Mouse (Mus musculus) spleen, adult 18-20 months (tissue): ENCODE data around the gene Adh1.

Source experiments
- DNase-seq, 2 experiments: peaks; one replicate each; pipeline ENCODE4 v3.0.0; 2022; ENCODE audit warnings: mixed read lengths in 2 of 2

Gene Adh1

GRCm38 (mm10) chr3:138242021-138242726, 18.6 kb upstream of the Adh1 start:
- no peak for DNase-seq

DNA sequence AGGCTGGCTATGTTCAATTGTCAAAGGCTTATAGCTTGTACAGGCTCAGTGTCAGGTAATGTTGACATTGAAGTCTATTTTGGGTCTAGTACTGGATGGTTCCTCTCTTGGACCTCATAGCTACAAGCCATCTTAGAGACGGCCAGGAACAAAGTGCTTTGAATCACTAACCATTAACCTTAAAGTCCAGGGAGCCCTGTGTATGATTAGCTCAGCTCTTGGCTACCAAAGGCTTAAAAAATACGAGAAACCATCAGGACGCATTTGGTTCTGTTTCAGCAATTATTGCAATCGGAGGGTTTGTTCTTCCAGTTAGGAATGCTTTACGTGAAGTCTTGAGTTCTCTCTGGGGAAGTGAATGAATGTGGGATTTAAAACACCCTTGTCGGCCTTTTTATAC, 17.9 kb upstream of the Adh1 start:
- DNase-seq, result no peak

DNA sequence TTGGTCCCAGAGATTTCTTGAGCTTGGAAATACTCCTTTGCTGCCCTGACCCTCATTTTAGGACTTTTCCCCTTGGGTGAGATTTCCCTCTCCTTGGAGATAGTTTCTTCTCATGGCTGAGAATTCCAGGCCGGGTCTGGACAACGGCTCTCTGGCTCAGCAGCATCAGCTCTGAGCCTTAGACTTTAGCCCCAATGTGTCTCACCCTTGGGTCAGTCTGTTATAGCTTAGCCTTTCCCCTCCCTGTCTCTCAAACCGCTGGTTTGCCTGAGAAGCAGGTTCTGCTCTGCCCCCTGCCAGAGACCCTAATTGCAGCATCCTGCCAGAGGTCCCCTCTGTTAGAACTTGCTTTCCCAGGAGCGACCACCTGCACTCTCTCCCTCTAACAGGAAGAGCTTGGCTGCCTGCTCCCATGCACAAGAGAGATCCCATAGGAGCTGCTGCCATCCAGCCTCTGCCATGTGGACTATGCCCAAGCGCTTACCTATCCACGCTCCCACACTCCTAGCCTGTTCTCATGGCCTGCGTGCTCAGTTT, 16.4 kb upstream of the Adh1 start:
- DNase-seq, result no peak

DNA sequence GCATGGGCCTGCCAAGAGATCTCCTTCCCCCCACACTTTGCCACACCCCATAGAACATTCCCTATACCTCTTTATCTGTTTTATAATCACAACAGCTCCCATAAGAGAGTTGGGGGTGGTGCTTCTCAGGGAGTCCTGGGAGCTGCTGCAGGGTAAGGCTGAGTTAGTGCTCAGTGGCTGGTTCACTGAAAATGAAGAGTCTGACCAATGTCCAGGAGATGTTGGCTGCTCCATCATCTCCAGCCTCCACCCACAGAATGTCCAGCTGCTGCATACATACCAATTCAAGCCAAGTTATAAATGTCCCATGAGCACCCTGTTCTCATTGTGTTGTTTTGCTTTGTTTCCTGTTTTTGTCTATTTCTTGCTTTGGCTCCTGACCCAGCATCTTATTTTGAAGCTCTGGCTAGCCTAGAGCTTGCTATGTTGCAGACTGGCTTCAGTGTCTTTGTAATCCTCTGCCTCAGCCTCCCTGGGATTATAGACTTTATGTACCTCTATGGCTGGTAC, 14.2 kb upstream of the Adh1 start:
- no peak for DNase-seq

- no peak for DNase-seq
These were observed 13.6 kb upstream of the Adh1 start for GRCm38 (mm10) chr3:138247241-138247640.

GRCm38 (mm10) chr3:138248011-138248410, 12.8 kb upstream of the Adh1 start:
- no peak for DNase-seq

- DNase-seq, result no peak
These were observed 12.0 kb upstream of the Adh1 start for GRCm38 (mm10) chr3:138248746-138249145.

DNA sequence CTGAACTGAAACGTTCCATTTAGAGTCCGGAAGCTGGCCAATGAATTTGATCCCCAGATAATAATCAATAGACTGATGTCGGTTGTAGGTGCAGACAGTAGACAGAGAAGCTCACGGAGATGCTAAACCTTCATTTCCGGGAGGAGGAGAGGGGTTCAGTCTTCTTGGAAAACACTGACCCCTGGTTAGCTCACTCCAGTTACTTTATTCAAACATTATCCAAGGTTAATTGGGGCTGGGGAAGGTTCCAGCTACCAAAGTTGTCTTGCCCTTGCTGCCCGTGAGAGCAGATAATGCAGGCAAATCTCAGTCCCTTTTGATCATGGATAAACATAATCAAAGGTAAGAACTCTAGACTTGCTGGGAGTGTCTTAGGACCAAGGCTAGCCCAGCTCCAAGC, 9.6 kb upstream of the Adh1 start:
- no peak for DNase-seq

- DNase-seq, result no peak
These were observed 6.6 kb upstream of the Adh1 start for GRCm38 (mm10) chr3:138254205-138254604.

DNA sequence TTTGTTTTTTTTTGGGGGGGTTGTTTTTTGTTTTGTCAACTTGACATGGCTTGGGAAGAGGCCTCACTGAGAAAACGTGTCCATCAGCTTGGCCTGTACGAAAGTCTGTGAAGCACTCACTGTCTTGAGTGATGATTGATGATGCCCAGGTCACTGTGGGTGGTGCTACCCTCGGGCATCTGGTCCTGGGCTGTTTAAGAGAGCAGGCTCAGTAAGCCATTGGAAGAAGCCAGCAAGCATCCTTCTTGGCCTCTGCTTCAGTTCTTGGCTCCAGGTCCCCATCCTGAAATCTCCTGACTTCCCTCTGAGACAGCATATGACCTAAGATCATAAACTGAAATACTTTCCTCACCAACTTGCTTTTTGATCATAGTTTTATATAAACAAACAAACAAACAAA, 5.4 kb upstream of the Adh1 start:
- no peak for DNase-seq

DNA sequence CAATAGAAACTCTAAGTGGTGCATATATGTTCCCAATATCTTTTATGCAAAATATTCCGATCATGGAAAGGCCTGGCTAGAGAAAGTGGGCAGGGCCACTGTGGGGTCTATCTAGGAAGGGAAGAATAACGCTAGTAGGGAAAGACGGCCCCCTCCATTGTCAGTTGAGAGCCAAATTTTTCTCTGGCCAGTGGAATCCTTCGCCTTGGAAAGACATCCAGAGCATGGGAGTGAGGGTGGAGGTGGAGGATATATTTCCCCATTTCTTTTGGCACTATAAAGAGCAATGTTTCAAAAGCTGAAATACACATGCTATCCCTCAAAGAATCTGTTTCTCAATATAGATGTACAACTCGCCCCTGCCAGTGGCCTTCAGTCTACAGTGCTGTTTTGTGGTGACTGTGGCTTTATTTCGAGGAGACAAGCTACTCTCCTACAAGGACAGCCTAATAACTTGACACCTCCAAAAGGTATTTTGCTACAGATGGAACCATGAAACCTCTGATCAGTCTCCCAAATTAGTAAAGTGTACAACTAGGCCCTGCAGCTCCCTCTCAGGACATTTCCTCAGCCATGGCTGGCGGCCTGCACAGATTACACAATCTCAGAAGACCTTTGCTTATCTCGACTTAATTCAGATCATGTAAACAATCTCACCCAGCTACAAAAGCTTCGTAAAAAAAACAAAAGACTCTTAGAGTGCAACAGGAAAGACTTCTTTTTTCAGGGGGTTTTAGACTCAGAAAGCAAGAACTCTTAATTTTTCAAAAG, 4.8 kb upstream of the Adh1 start:
- no peak for DNase-seq

DNA sequence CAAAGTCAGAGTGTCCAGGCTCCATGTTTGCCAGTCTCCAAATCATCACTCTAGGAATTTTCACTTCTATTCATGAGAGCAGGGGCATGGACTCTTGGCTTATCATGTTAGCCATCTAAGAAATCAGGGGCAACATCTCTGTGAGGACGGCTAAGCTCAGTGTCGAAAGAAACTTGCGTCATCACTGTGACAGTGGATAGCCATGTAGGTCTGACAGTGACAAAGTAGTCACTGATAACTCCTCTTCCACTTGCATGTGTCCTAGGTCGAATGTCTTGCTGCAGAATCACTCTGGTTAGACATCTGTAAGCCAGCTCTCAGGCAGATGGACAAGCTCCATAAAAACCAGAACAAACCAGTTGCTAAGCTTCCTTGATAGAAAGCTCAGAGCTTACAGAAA, 1.8 kb downstream of the Adh1 start:
- no peak for DNase-seq

- no peak for DNase-seq
These were observed 2.6 kb downstream of the Adh1 start for GRCm38 (mm10) chr3:138263154-138263930.

- no peak for DNase-seq
These were observed 3.9 kb downstream of the Adh1 start for GRCm38 (mm10) chr3:138264648-138265047.

- no peak for DNase-seq
These were observed 9.7 kb downstream of the Adh1 start for GRCm38 (mm10) chr3:138270507-138270906.

DNA sequence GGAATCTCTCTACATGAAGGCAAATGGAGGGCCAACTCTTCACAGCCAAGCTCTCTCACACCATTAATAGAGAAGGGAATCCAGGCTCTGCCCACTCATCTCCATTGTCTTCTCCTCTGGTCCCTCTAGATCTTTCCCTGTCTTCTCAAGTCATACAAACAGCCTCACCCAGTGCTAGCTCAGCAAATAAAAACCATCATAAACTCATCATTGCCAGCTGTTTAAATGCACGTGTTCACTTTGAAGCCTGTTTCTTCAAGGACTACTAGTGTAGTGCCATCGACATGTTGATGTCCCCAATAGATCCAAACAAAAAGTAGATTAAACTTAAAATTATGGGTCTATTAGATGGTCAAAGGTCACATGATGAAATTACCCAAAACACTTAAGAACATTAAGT, 10.5 kb downstream of the Adh1 start:
- DNase-seq, result no peak

- no peak for DNase-seq
These were observed 12.3 kb downstream of the Adh1 start for GRCm38 (mm10) chr3:138273080-138273479.

GRCm38 (mm10) chr3:138275100-138275499, 14.3 kb downstream of the Adh1 start:
- no peak for DNase-seq

GRCm38 (mm10) chr3:138282556-138282955, 21.8 kb downstream of the Adh1 start:
- no peak for DNase-seq

- no peak for DNase-seq
These were observed 23.0 kb downstream of the Adh1 start for GRCm38 (mm10) chr3:138283831-138284230.

DNA sequence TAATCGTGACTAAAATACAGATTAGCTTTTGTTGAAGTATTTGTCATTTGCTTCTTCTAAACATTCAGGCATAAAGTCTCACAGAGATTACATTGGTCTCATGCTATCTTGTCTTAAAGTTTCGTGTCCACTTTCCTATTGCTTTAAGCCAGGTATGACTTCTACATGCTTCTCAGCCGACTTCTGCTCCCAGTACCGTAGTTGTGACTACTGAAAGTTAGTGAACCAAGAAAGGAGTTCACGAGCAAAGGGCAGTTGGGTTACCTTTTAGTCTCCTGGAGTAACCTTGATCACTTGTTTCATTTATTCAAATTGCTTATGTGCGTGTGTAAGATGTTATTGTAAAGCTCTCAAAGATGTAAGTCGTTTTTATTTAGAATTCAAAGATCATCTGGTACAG, 25.2 kb downstream of the Adh1 start:
- DNase-seq, result no peak

DNA sequence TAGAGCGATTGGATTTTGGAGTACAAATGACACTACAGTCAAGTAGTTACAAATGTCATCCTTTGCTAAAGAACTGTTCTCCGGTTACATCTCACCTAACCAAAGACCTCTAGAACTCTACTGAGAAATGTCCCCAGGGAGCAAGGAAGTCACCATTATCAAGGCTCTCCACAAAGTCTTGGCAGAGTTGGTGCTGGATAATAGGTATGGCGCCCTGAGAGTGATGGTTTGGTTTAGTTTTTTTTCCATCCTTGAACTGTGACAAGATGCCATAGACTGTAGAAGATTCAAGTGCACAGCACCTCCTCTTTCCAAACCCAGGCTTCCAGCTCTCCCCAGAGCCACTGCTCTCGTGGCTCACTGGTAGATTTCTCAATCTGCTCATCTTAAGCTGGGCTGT, 26.9 kb downstream of the Adh1 start:
- no peak for DNase-seq

- no peak for DNase-seq
These were observed 29.9 kb downstream of the Adh1 start for GRCm38 (mm10) chr3:138290672-138291071.
